Mouse (Mus musculus) embryo, embryonic 11.5 days (tissue): ENCODE measurements at regions not wholly inside any gene's neighbourhood (a gene's known extent, or its start where the extent isn't known, plus 50 kb on each side); places are given as distances from the start of the nearest gene placed in this dataset.

Experiments used
- DNase-seq: peaks from one replicate; pipeline ENCODE4 v3.0.0-alpha.2; 2012; ENCODE audit warnings: low read depth, low spot score

- no peak for DNase-seq
These were observed 202.4 kb upstream of the Sulf2 start for GRCm38 (mm10) chr2:166357824-166358223.

DNA sequence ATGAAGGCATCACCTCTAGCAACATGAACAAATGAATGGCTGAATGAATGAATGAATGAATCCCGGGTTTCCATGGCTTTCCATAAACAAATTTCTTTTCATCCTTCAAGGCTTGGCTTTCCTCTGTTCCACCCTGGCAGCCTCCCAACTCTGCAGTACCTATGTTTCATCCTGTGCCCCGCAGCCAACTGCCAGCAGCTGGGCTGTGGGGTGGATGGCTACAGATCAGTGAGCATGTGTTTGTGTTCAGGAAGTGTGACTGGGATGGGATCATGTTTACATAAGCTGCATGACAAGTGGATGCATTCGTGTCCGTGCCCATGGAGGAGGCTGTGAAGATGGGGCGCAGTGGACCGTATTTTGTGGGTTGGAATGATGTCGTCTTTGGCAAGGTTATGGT lies 200.5 kb upstream of the Sulf2 start:
- no peak for DNase-seq

GRCm38 (mm10) chr2:166355446-166355845 lies 200.0 kb upstream of the Sulf2 start:
- DNase-seq: no peak

GRCm38 (mm10) chr2:166354391-166354790 lies 198.9 kb upstream of the Sulf2 start:
- no peak for DNase-seq

DNA sequence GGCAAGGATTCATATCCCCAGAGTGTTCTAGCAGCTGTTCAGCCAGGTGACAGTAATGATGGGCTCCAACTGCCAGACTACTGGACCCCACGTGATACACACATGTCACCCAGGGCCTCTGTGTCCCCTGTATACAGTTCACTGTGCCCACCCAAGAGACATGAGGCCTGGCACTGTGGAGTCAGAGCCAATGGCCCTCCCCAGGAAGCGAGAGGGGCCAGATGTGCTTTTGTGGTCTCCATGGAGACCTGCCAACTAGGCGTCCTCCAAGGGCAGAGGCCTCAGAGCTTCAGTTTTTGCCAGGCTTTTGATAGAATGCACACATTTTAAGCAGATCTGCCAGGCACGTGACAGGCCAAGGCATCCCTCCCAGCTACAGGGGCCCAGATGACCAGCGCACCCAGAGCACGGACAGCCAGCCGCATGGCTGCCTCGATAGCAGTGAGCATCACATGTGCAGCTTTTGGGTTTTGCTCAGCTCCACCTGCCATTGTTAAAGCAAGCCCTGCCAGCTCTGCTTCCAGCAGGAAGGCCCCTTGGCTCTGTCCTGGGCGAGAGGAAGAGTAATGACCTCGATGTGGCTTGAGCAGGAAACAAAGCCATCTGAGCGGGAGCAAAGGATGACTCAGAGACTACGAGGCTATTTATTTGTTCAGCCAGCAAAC lies 198.1 kb upstream of the Sulf2 start:
- no peak for DNase-seq

- no peak for DNase-seq
These were observed 196.5 kb upstream of the Sulf2 start for GRCm38 (mm10) chr2:166351984-166352383.

DNA sequence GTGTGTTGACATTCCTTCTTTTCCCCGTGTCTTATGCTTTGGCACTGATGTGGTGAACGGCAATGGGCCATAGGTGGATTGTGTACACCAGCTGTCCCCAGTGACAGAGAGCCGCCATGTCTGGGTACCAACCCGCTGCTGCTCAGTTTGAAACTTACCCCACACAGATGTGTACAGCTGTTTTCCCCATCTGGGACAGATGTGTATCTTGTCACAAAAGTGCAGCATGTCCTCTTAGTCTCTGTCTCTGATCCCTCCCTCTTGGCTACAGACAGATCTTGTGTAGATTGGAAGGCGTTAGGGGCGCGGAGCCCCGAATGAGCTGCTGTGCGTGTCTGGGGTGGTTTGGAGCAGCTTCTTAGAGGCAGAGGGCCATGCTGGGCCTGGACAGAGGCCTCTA lies 196.1 kb upstream of the Sulf2 start:
- DNase-seq: no peak

DNA sequence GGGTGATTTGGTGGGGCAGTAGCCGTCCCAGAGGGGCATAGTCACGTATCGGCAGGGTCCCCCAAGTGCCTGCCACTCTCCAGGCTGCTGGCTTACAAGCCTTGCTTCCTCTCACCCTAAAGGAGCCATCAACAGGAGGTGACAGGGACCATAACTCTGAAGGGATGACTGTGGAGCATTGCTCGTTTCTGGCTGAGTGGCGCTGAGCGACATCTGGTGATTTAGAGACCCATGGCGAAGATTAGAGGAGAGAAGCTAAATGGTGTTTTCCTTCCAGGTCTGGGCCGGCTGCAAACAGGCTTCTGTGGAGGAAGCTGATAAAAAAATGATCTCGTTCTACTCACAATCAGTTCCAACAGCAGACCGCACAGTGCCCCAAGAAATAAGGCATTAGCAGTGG lies 193.2 kb upstream of the Sulf2 start:
- DNase-seq: no peak

DNA sequence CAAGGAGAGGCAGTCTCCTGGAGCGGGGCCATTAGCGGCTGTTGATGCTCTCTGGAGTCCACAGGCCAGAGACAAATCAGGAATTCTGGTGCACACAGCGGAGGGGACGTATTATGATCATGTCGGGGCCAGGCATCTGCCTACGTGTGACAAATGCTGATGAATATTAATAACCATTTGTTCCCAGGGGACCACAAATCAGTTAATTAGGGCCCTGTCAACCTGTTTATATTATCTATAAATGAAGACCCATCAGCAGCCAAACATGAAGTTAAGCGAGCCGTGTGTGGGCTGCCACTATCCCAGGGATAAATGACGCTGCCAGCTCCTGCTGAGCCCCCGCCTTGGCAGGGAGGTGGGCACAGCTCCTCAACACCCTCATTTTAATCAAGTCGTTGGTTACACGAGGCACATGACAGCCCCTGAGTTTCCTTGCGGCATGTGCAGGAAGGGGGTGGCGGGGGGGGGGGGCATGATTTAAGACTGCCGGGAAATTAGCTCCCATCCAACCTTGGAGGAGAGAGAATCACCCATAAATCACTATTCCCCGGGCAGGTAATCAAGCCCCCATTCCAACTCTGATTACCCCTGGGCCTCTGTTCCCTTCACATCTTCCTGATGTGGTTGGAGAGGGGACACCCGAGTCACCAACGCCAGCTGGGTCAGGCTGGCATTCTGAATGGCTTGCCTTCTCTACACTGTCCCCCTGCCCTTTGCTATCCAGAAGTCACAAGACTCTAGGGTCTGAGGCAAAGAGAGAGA lies 191.1 kb upstream of the Sulf2 start:
- DNase-seq: no peak

- DNase-seq: no peak
These were observed 188.3 kb upstream of the Sulf2 start for GRCm38 (mm10) chr2:166343551-166344340.

DNA sequence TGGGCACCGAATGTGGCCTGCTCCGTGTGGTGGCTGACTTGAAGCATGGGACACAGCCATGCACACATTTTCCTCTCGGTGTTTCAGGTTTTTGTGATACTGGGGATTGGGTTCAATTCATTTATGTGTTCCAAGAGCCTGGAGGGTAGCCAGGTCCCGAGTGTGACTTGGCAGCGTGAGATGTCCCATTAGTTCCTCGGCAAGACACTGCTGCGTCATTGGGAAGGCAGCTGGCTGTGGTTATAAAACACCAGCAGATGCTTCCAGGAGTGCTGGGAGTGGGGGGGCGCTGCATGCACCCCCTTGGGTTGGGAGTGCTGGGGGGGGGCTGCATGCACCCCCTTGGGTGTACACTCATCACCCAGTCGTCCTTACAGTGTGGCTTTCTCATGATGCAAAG lies 186.9 kb upstream of the Sulf2 start:
- DNase-seq: no peak

DNA sequence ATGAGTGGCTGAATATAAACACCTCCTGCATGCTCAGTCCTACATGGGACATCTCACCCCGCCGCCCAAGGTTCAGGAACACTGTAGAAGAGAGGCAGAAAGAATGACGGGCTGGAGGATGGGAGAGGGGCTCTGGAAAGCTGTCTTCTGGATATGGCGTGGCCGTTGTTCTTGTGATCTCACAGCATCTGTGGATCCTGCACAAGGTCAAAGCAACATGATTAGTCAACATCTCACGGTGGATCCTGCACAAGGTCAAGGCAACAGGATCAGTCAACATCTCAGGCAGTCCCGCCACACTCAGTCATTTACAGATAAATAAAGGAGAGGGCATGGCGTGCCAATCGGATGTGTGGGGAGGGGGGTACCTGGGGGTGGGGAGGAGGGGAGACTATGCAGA lies 184.7 kb upstream of the Sulf2 start:
- no peak for DNase-seq

DNA sequence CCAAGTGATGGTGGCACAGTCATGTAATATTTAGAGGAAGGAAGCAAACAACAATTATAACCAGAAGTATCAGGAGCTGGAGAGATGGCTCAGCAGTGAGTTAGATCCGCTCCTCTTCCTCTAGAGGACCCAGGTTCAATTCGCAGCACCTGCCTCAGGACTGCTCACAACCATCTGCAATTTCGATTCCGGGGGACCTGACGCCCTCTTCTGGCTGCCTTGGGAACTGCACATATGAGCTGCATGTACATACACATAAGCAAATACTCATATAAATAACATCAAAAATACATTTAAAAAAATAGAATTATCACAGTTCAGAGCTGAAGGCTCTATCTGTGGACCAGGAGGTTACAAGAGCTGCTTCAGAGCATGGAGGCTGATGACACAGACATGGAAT lies 184.0 kb upstream of the Sulf2 start:
- no peak for DNase-seq

DNA sequence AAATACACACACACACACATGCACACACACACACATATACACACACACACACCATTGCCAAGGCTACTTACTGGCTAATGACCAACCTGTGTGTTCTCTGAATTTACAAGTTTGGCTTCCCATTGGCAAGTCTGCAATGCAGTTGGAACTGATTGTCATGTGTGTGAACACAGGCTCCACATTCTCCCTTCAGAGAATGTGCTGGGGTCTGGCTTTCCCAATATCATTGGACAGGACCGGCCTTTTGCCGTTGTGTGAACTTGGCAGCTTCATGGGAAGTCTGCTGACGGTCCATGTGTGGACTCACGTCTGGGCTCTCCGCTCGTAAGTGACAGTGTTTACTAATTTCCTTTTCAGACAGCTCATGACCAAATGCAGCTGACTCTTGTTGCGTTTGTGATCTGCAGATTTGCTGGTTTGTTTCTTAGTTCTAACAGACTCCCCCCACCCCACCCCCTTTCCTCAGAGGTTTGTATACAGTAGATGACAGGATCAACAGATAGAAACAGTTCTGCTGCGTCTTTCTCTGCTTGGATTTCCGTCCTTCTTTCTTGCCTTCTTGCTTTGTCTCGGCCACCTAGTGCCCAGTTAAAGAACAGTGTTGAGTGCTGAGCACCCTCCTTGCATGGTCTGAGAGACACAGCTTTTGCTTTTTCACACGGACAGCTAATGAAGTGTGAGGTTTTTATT lies 183.1 kb upstream of the Sulf2 start:
- DNase-seq: no peak

DNA sequence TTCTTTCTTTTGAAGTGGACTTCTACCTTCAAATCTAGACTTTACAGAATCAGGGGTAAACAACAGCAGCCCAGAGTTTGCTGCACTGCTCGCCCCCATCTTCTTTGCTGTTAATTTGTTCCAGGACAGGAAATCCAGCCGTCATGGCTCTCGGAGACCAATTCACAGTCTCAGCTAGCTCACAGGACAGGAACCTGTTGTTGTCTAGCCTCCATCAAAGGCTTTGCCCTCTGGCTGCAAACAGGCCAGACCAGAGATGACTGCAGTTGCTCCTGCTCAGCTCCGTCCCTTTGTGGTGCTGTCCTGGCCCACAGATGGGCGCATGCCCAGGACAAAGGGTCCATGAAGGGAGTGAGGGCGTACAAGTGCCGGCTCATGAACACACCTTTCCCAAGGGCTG lies 182.2 kb upstream of the Sulf2 start:
- DNase-seq: no peak

DNA sequence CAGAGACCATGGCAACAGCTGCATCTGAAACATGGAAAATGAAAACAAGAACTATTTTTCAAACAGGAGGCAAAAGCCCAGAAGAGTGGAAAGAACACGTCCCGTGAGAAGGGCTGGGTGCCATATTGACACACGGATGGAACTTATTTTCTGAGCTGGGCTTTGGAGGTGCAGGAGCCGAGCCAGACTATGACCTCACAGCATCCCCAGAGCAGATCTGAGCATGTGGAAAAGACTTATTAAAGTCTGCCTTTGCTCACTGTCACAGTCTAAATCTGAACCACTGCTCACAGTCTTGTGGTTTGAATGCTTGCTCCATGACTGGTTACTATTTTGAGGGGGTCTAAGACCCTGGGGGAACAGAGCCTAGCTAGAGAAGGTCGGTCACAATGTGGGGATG lies 180.2 kb upstream of the Sulf2 start:
- DNase-seq: no peak

DNA sequence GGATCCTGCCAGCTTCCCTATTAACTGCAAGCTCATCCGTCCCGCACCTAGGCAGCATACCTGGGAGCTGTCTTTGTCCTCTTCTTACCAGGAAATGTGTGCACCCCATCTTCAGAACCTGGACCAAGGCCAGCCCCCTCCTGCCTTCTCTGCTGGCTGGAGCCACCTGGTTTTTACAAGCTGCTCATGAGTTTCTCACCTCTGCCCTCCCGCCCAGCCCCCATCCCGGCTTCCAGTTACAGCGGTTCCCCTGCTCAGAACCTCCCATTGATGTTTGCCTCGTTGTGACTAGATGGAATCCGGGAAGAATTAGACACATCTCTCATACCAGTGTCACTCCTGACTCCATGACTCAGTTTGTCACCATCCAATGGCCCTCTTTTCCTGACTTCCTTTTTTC lies 179.1 kb upstream of the Sulf2 start:
- DNase-seq: no peak

- no peak for DNase-seq
These were observed 178.4 kb upstream of the Sulf2 start for GRCm38 (mm10) chr2:166333818-166334217.

GRCm38 (mm10) chr2:166332748-166333417 lies 177.4 kb upstream of the Sulf2 start:
- no peak for DNase-seq

GRCm38 (mm10) chr2:166331192-166331591 lies 175.7 kb upstream of the Sulf2 start:
- DNase-seq: no peak

DNA sequence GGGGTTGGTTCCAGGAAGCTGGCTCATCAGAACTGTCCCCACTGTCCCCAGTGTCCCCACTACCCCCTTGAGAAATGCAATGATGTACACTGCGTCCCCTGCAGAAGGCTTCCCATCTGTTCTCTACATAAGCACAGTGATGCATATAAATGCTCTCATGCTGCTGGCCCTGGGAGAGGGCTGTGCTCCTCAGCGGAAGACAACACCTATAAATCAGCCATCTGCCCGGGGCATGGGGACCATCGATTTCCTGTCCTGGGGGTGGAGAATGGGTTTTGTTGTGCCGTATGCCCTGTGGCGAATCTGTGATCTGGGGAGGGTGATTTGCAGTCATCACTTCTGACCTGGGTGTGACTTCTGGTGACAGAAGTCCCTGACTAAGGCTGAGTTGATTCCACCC lies 174.9 kb upstream of the Sulf2 start:
- no peak for DNase-seq
